Mouse (Mus musculus) embryo, embryonic 11.5 days (tissue): ENCODE measurements around the gene Phlpp1.

Source experiments
- DNase-seq: peaks from one replicate; pipeline ENCODE4 v3.0.0-alpha.2; 2012; ENCODE audit warnings: low read depth, low spot score

Phlpp1 gene

GRCm38 (mm10) chr1:106164111-106164510 is 7.4 kb upstream of the Phlpp1 start:
- no peak for DNase-seq

GRCm38 (mm10) chr1:106168001-106168400 is 3.6 kb upstream of the Phlpp1 start:
- DNase-seq: no peak

- DNase-seq: no peak
Measured at GRCm38 (mm10) chr1:106168801-106169200, 2.8 kb upstream of the Phlpp1 start.

- DNase-seq: no peak
Measured at GRCm38 (mm10) chr1:106169741-106170265, 1.7 kb upstream of the Phlpp1 start.

- DNase-seq: peak; percentile 32
Measured at GRCm38 (mm10) chr1:106172301-106172930, 864 bp downstream of the Phlpp1 start.

GRCm38 (mm10) chr1:106172931-106173371 is 1.4 kb downstream of the Phlpp1 start:
- DNase-seq: no peak

- no peak for DNase-seq
Measured at GRCm38 (mm10) chr1:106173621-106174156, 2.1 kb downstream of the Phlpp1 start.

- DNase-seq: no peak
Measured at GRCm38 (mm10) chr1:106174598-106174997, 3.0 kb downstream of the Phlpp1 start.

GRCm38 (mm10) chr1:106175360-106175759 is 3.8 kb downstream of the Phlpp1 start:
- no peak for DNase-seq

GRCm38 (mm10) chr1:106176791-106177190 is 5.2 kb downstream of the Phlpp1 start:
- DNase-seq: no peak

- DNase-seq: no peak
Measured at GRCm38 (mm10) chr1:106177868-106178790, 6.6 kb downstream of the Phlpp1 start.

GRCm38 (mm10) chr1:106183701-106184100 is 12.1 kb downstream of the Phlpp1 start:
- DNase-seq: no peak

- no peak for DNase-seq
Measured at GRCm38 (mm10) chr1:106184780-106185460, 13.4 kb downstream of the Phlpp1 start.

- no peak for DNase-seq
Measured at GRCm38 (mm10) chr1:106185461-106185924, 13.9 kb downstream of the Phlpp1 start.

GRCm38 (mm10) chr1:106186062-106186461 is 14.5 kb downstream of the Phlpp1 start:
- DNase-seq: no peak

- DNase-seq: no peak
Measured at GRCm38 (mm10) chr1:106187480-106187879, 15.9 kb downstream of the Phlpp1 start.

GRCm38 (mm10) chr1:106188756-106189155 is 17.2 kb downstream of the Phlpp1 start:
- no peak for DNase-seq

GRCm38 (mm10) chr1:106189311-106189710 is 17.8 kb downstream of the Phlpp1 start:
- no peak for DNase-seq

GRCm38 (mm10) chr1:106190695-106191094 is 19.1 kb downstream of the Phlpp1 start:
- DNase-seq: no peak

GRCm38 (mm10) chr1:106191885-106192284 is 20.3 kb downstream of the Phlpp1 start:
- no peak for DNase-seq

GRCm38 (mm10) chr1:106192864-106193470 is 21.4 kb downstream of the Phlpp1 start:
- DNase-seq: no peak
